Mouse (Mus musculus): ENCODE data around the gene Agap1.

Gene Agap1

DNA sequence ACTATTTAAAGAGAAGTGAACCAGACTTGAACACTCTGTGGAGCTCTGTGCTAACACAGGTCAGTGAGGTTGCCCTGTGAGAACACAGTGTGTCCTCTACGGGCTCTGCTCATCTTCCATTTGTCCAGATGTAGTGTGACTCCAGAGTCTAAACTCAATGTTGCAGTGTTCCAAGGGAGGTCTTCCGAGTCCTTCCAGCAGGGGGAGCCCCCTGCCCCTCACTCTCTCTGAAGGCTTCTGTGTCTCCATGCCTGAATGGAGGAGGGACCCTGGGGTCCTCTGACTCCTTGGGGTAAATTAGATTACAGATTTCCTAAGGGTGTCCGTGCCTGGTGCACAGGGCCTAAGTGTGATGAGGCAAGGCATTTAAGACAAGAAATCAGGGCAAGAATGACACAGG, 302.9 kb downstream of the Agap1 start:
- peak; percentile 2 for DNase-seq (ENCODE audit: low read depth)

DNA sequence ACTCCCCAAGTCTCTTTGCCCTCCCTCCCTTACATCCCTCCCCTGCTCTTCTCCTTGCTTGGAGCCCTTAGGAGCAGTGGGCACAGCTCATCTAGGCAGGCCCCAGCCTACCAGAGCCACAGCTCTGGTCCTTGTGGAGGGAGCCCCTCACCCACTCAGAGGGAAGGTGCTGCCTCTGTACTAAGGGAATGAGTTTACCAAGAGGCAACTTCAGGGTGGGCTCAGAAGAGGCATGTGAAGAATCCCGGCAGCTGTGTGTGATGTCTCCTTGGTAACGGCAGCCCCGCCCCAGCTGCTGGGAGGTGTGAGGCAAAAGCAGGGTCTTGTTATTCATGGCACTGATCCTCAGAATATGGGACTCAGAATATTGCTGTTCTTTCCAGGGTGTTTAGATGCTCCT, 309.3 kb downstream of the Agap1 start:
- no peak for DNase-seq (ENCODE audit: low read depth)

GRCm38 (mm10) chr1:89766891-89767290, 312.3 kb downstream of the Agap1 start:
- DNase-seq (ENCODE audit: low read depth), result no peak

GRCm38 (mm10) chr1:89769641-89770040, 315.0 kb downstream of the Agap1 start:
- DNase-seq (ENCODE audit: low read depth), result no peak

DNA sequence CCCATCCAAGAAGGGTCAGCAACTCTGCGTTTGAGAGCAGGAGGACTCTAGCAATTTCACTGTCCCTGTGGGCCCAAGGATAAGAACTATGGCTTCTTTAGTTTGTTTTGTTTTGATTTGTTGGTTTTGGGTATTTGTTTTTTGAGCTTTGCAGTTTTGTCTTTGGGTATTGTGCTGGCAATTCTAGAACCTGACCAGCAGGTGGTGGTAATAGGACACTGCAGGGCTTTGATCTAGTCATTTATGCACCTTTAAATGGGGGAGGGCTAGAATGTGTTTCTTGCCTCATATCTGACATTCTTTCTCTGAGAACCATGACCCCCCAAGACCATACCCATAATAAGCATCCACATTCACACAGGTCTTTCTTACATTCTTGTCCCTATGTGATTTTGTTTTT, 315.7 kb downstream of the Agap1 start:
- DNase-seq (ENCODE audit: low read depth), result peak; percentile 1

DNA sequence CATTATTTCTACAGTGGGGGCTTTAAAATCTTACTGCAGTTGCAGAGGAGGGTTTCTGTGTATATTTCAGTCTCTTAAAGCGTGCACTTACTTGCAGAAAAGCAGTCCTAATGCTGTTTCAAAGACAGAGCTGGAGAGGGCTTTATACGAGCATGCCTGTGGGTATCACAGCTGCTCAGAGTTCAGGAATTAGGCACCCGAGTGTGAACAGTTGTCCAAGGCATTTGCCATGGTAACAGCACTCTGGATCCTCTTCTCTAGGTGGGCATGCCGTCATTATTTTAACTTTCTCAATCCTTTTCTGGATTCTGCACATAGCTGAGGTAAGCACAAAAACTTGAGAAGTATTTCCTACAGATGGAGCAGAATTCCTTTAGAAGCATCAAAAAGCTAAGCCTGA, 321.1 kb downstream of the Agap1 start:
- DNase-seq (ENCODE audit: low read depth), result no peak

DNA sequence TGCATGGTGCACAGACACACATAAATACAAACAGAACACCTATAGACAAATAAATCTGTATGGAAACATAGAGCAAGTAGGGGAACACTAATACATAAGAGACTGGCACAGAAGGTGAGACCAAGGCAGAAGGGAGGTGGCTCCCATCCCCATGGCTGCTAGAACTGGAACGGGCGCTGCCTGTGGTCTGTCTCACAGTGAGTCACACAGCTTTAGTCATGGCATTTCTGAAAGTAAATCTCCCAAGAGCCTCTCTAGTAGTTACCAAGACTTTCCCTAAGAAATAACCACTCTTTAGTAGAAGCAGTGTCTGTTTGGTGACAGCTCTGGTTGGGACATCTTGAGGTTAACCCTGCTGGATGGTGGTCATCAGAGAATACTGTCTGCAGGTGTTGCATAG, 326.1 kb downstream of the Agap1 start:
- DNase-seq (ENCODE audit: low read depth), result no peak

DNA sequence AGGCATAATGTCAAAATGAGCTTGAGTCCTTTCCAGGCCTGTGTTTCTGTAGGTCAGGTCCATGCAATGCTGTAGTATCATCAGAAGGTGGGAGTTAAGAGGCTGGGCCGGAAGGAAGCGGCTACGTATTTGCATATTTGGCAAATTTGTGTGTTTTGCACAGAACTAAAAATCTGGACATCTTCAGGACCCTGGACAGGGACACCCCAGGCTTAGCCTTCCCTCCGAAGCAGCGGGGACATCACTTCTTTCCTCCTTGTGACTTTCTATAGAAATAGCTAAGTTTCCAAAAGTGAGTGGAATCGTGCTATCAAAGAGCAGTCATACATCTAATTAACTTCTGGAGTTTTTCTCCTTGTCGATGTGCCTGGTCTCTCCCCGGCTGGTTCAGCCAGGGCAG, 327.3 kb downstream of the Agap1 start:
- DNase-seq (ENCODE audit: low read depth), result peak; percentile 1

GRCm38 (mm10) chr1:89786793-89787192, 332.2 kb downstream of the Agap1 start:
- no peak for DNase-seq (ENCODE audit: low read depth)

DNA sequence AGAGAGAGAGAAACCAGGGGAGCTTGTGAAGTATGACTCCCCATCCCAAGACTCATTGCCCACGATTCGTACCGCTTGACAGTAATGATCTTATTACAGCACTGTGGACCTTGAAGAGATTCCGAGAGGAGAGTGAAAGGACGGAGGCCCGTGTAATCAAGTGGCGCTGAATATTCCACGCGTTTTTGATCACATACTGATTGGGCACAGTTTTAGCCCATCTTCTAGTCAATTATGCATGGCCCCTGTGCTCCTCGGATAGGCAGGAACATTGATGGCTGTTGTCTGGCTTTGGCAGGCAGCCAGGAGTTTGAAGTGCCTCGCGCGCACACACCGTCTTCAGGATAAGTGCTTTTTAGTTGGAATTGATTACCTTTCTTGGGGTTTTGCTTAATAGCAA, 344.1 kb downstream of the Agap1 start:
- no peak for DNase-seq (ENCODE audit: low read depth)

DNA sequence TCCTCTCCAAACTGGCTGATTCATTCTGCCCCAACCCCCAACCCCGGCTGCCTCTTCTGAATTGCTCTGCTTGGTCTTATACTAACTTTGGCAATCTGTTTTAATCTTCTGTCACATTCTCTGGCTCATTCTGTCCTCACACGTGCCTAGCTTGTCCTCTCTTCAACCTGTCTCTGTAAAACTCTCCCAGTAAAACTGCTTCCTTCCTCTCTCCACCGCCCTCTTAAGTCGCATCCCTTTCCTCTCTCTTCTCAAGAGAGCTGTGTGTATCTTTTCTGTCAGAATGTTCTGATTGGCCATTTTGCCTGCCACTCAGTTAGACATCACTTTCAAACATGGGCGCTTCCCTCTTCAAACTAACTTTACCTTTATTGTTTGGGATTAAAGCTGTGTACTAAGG, 346.9 kb downstream of the Agap1 start:
- no peak for DNase-seq (ENCODE audit: low read depth)

DNA sequence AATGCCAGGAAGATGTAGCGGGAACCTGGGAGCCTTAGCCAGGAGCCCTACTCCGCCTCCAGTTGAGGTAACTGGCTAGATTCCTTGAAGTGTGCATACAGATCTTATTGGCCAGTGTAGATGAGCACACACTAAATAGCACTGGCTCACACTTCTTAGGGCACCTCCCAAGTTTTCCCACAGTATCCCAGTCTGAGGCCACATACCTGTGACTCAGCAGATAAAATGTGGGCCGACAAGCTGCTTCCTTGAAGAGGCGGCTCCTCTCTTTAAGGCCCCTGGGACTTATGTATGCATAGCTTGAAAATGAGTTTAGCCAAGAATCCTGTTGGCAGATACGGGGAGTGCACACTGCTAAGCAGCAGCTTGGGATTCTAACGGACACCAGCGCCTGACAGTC, 350.4 kb downstream of the Agap1 start:
- DNase-seq (ENCODE audit: low read depth), result no peak

GRCm38 (mm10) chr1:89812816-89813215, 358.2 kb downstream of the Agap1 start:
- DNase-seq (ENCODE audit: low read depth), result no peak

DNA sequence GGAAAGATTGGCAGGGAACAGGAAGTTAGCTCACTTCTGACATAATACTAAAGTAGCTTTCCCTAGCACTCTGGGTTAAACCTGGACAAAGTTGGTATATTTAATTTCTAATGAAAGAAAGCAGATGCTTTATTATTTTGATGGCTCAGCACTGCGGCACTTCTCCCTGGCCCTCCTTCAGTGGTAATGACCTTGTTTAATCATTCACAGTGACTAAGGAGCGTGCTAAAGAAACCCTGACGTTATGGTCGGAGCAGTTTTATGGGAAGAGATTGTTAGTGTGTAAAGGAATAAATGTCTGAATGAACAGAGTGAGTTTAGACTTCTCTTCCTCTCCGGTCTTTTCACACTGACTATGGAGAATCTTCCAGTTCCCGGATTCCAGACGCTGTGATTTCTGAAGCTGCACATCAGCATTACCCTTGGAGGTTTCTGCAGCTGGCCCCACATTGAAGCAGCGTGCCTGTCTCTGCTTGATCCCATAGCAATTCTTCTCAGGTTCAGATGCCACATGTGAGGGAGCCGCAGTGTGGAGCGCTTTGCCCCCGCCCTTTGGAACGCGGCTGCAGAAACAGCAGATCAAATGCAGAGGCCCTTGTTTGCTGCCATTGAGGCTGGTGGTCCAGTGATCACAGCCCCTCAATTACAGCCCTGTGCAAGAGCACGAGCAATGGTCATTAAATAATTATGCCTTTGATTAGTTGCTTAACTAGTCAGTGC, 362.0 kb downstream of the Agap1 start:
- no peak for DNase-seq (ENCODE audit: low read depth)

DNA sequence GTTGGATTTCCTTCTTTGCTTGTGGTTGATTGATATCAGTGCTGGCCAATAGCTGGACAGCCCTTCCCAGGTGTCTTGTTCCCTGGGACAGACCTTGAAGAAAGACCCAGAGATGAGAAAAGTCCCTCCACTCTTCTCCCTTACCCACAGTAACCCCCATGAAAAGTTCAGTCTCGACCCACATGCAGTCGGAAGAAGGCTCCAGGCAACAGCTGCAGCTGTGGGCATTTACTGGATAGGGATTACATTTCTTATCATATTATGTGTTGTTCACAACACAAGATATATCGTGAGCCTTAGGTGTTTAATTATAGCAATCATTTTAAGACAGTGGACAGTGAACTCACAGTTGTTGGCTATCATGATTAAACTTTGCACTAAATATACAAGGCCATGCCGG, 367.2 kb downstream of the Agap1 start:
- DNase-seq (ENCODE audit: low read depth), result no peak

DNA sequence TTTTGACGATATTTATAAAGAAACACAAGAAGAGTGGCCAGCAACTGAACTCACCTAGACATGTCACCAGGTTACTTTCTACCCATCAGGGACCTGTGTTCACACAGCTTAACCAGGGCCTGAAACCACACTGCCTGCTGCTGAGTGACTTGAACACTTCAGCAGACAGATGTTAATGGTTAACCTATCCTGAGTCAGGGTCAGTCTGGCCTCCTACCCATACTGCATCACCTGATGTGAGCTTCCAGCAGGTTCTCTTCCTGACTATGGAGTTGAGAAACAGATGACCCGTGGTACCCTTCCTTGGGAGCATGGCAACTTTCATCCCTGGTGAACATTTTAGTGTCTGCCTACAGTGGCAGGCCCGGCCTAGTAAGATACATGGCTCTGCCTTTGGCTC, 367.8 kb downstream of the Agap1 start:
- DNase-seq (ENCODE audit: low read depth), result no peak

- DNase-seq (ENCODE audit: low read depth), result no peak
These were observed 368.4 kb downstream of the Agap1 start for GRCm38 (mm10) chr1:89823036-89823435.

DNA sequence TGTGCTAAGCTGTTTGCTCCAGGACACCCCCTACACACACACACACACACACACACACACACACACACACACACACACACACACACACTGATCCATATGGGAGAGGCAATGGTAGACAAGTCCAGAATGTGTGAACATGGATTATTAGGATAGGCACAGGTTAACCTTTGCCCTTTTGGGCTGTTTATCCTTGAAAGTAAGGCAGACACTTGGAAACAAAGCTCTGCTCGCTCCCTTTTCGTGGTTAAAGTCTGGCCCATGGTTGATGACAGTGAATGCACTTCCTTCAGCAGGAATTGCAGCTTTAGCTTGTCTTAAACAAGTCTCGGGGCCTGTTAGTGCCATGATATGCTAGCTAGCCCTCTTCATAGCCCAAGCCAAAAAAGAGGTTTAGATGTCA, 372.4 kb downstream of the Agap1 start:
- no peak for DNase-seq (ENCODE audit: low read depth)

GRCm38 (mm10) chr1:89831095-89831494, 376.5 kb downstream of the Agap1 start:
- no peak for DNase-seq (ENCODE audit: low read depth)

- DNase-seq (ENCODE audit: low read depth), result no peak
These were observed 389.5 kb downstream of the Agap1 start for GRCm38 (mm10) chr1:89844064-89844463.

DNA sequence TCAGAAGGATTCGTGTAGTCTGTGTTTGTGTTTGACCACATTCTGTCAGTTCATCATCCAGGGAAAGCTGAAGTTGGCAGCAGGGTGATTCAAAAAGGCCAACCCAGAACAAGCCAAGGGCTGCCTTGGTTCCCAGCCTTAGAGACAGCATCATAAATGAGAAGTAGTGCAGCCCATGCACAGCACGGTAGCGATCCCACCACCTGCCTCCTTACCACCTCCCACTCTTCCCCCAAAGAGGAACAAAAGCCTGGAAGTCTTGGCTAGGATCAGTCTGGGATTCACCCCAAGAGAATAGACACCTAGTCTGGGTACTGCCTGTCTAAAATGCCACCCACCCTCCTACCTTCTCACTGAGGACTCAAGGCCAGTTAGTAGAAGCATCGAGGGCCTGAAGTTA, 390.9 kb downstream of the Agap1 start:
- no peak for DNase-seq (ENCODE audit: low read depth)

GRCm38 (mm10) chr1:89846148-89846547, 391.5 kb downstream of the Agap1 start:
- DNase-seq (ENCODE audit: low read depth), result no peak

DNA sequence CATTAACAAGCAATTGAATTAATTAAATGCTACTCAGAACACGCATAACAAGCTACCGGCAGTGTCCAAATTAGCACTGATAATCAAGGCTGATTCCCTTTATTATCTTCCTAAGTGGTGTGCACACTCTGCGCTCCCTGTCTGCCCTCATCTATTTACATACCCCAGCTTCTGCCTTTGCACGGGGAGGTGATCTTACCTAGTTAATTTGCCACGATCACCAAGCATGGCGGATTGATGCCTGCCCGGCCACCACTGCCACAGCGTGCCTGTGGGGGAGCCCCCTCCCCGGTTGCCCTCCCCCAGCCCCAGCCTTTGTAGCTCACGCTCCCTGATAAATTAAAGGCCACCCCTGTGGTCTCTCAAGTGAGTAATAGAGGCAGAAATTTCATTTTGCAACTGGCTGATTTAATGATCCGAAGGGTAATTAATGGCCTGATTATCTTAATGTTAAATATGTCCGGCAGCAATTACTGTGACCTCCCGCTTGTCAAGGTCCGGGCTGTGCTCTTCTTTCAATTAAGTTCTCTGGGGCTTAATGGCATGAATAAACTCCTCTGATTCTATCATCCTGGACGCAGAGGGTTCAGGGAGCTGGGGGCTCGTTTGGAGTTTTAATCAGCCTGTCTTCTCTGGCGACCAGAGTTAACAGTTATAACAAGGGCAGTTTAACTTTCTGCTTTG, 393.9 kb downstream of the Agap1 start:
- DNase-seq (ENCODE audit: low read depth), result no peak

All from induced T-regulatory cell, adult 2 months (primary cell).